Mouse (Mus musculus) heart, adult 2 months (tissue): ENCODE results near the gene Spred3. TPM values are rescaled to one million over a fixed set of nuclear protein-coding genes. Genes with fewer than 3 reads are reported as not detected.
A peak's percentile ranks its signal among the peaks of the same experiment; 100 is the strongest.
"Not testable (repeated sequence)": the region's sequence is repeated elsewhere in the genome, so short reads cannot be mapped to it uniquely, and the experiment has no call there.

ENCODE experiments used
- DNase-seq, 2 experiments: peaks; one replicate each; pipeline ENCODE4 v3.0.0; 2021
- H3K27ac ChIP-seq: fragments of 200-600 bp; 2 replicates; pipeline ENCODE4 v1.8.1; 2022
- H3K27me3 ChIP-seq: fragments of 200-500 bp; 2 replicates; pipeline ENCODE4 v1.6.1; 2012; ENCODE audit warnings: mild to moderate bottlenecking, low read length, inconsistent platforms, mixed read lengths; ENCODE audit not compliant: control insufficient read depth, insufficient read depth
- H3K36me3 ChIP-seq: fragments of 200-500 bp; 2 replicates; pipeline ENCODE4 v1.6.1; 2012; ENCODE audit warnings: low read length, inconsistent platforms; ENCODE audit not compliant: control insufficient read depth, insufficient read depth
- H3K4me1 ChIP-seq: fragments of 200-500 bp; 2 replicates; pipeline ENCODE4 v1.6.1; 2011; ENCODE audit warnings: low read length; ENCODE audit not compliant: control insufficient read depth, insufficient read depth
- H3K4me3 ChIP-seq: fragments of 200-600 bp; 2 replicates; pipeline ENCODE4 v1.8.1; 2022
- H3K79me2 ChIP-seq: fragments of 200-500 bp; replicated peaks from 2 replicates; pipeline ENCODE4 v1.6.1; 2012; ENCODE audit warnings: mild to moderate bottlenecking, inconsistent platforms, low read length, moderate library complexity, mixed read lengths; ENCODE audit not compliant: control insufficient read depth, insufficient read depth
- H3K9ac ChIP-seq: fragments of 200-500 bp; 2 replicates; pipeline ENCODE4 v1.6.1; 2012; ENCODE audit warnings: low read depth, mild to moderate bottlenecking, control low read depth, inconsistent platforms, low read length, mixed read lengths
- CTCF ChIP-seq: fragments of 200-600 bp; IDR thresholded peaks from 2 replicates; pipeline ENCODE4 v1.8.1; 2022; ENCODE audit warnings: antibody characterized with exemption, mild to moderate bottlenecking, moderate library complexity
- EP300 ChIP-seq: fragments of 200-500 bp; IDR thresholded peaks from 2 replicates; pipeline ENCODE4 v1.6.1; 2011; ENCODE audit warnings: low read depth, low read length, control low read depth; ENCODE audit not compliant: insufficient read depth
- POLR2A ChIP-seq: fragments of 200-500 bp; IDR thresholded peaks from 2 replicates; pipeline ENCODE4 v1.6.1; 2011; ENCODE audit warnings: mild to moderate bottlenecking, low read depth, low read length, control low read depth; ENCODE audit not compliant: insufficient read depth
- WGBS: fragments of 180-500 bp; shearing (Covaris S2); methylation state at CpG from one replicate; pipeline ENCODE4 v1.1.7; 2018; 5-methylcytosine and 5-hydroxymethylcytosine counted together
- intact Hi-C: fragments of 180-260 bp; cut with DNase I; formaldehyde crosslinking; loops from one replicate; pipeline ENCODE4 v1.15.1; 2025
- long read RNA-seq: library from polyadenylated mRNA; stranded (forward); transcript quantifications from one replicate; pipeline ENCODE4 v2.0.0, GENCODE M21; 2021
- polyA plus RNA-seq: library from polyadenylated mRNA; depleted of rRNA; stranded (reverse); fragments of >200 nt; gene quantifications from 2 replicates; pipeline ENCODE4 v1.2.3, GENCODE M21; 2012; rRNA removed
- total RNA-seq, 2 experiments: library from RNA; stranded (reverse); gene quantifications; 2 replicates each; pipeline ENCODE4 v1.2.3; 2021

Gene Spred3
- 1 to 10 TPM in 1 of 2 experiments, under 1 TPM in 1; 0.52 to 1.0 TPM for total RNA-seq
- 1.2 and 1.6 TPM in 2 replicates for polyA plus RNA-seq
- long read RNA-seq: 0 reads

- H3K79me2 ChIP-seq: no peaks in the 10 kb centered on the region
- peak within 1 kb of the TSS; percentile 75 for H3K4me3 ChIP-seq
- intact Hi-C loops: loop anchor here (2.0 to 10.0 kb wide), 2 partner anchors 13 to 355 kb away; partner anchors contain the start of gene Fam98c
- H3K27ac ChIP-seq: peak within 1 kb of the TSS; percentile 67
- TF ChIP-seq POLR2A (no peak), CTCF (no peak), EP300 (no peak)
- peak within 1 kb of the TSS; percentile 71 for H3K9ac ChIP-seq
- no peaks in the 10 kb centered on the region for H3K36me3 ChIP-seq
- peaks cover 2% of the 10 kb centered on the region; the same call in 1 of the 2 replicates for H3K4me1 ChIP-seq
- DNase-seq: peak; percentile 83 to 84
- WGBS: 1% methylated on average over 30 of the region's 30 CpGs
- H3K27me3 ChIP-seq: peaks cover 6% of the 10 kb centered on the region; the same call in 1 of the 2 replicates
Observed at GRCm38 (mm10) chr7:29170066-29170754, at the start of gene Spred3, which contains the start of gene Ggn. Spred3 (minus strand) TSS chr7:29170411. Ggn (plus strand) TSS chr7:29170210.

DNA sequence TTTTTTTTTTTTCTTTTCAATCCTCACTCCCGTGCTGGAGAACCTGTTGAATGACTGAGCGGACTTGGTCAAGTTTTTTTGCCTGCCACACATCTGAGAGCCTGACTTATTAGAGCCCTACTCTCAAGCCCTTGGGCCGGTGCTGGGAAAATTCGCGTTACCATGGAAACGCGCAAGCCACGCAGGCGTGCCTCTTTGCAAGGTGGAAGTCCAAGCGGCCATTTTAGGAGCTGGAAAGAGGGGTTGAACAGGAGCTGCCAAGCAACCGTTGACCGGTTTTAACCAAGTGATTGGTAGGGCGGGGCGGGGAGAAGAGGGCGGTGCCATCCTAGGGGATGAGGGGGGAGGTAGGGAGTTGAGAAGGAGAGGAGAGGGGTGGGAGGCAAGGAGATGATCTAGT lies 44.6 kb upstream of the Spred3 start:
- WGBS: 60% methylated on average over 15 of the region's 15 CpGs
- H3K4me3 ChIP-seq: no peak overlapping the region
- H3K79me2 ChIP-seq: no peaks in the 10 kb centered on the region
- no peaks in the 10 kb centered on the region for H3K27me3 ChIP-seq
- no peaks in the 10 kb centered on the region for H3K4me1 ChIP-seq
- DNase-seq: no peak
- H3K27ac ChIP-seq: no peak overlapping the region
- H3K9ac ChIP-seq: no peak overlapping the region
- TF ChIP-seq EP300: no peak
- TF ChIP-seq POLR2A: no peak
- no peak for TF ChIP-seq CTCF
- intact Hi-C loops: no loop called here
- no peaks in the 10 kb centered on the region for H3K36me3 ChIP-seq

- Histone ChIP-seq H3K36me3 (no peaks in the 10 kb centered on the region), H3K79me2 (no peaks in the 10 kb centered on the region), H3K27me3 (no peaks in the 10 kb centered on the region), H3K4me1 (no peaks in the 10 kb centered on the region), H3K9ac (no peak overlapping the region), H3K27ac (no peak overlapping the region), H3K4me3 (no peak overlapping the region)
- no peak for DNase-seq
- intact Hi-C loops: no loop called here
- WGBS: 75% methylated on average over 2 of the region's 2 CpGs
- TF ChIP-seq EP300 (no peak), POLR2A (no peak), CTCF (no peak)
Observed at GRCm38 (mm10) chr7:29214236-29214635, 44.0 kb upstream of the Spred3 start.

DNA sequence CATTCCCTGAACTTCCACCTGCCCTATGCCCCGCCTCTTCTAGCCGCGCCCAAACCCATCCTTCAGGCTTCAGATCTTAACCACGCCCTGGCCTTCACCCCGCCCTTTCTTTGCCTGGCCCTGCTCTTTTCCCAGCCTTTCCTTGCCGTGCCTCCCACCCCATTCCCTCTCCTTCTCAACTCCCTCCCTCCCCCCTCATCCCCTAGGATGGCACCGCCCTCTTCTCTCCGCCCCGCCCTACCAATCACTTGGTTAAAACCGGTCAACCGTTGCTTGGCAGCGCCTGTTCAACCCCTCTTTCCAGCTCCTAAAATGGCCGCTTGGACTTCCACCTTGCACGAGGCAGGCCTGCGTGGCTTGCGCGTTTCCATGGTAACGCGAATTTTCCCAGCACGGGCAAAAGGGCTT lies 43.5 kb upstream of the Spred3 start, which contains the start of gene Catsperg1:
Gene Catsperg1 (minus strand): TSS at position 361 of the 408 bp plus-strand sequence.
- intact Hi-C loops: no loop called here
- Histone ChIP-seq H3K79me2 (no peaks in the 10 kb centered on the region), H3K27ac (no peak within 1 kb of the TSS), H3K9ac (no peak within 1 kb of the TSS), H3K27me3 (no peaks in the 10 kb centered on the region), H3K36me3 (no peaks in the 10 kb centered on the region), H3K4me1 (no peaks in the 10 kb centered on the region), H3K4me3 (no peak within 1 kb of the TSS)
- WGBS: 19% methylated on average over 20 of the region's 20 CpGs
- DNase-seq: no peak
- TF ChIP-seq CTCF (no peak), EP300 (no peak), POLR2A (no peak)

- H3K27ac ChIP-seq, H3K27me3 ChIP-seq, H3K36me3 ChIP-seq, H3K4me3 ChIP-seq, intact Hi-C loops, H3K79me2 ChIP-seq, H3K9ac ChIP-seq, DNase-seq, H3K4me1 ChIP-seq: not testable (repeated sequence)
- 38% methylated on average over 40 of the region's 40 CpGs for WGBS
Observed at GRCm38 (mm10) chr7:29212775-29213560, 42.8 kb upstream of the Spred3 start.
